Mouse (Mus musculus) CD4-positive, CD25-positive, alpha-beta regulatory T cell, adult 2 months (primary cell): ENCODE measurements around the gene Ewsr1.
"Not testable (repeated sequence)": the region's sequence is repeated elsewhere in the genome, so short reads cannot be mapped to it uniquely, and the experiment has no call there.

ENCODE experiments used
- DNase-seq: peaks from one replicate; pipeline ENCODE4 v3.0.0-alpha.2; 2012; ENCODE audit warnings: low read depth, low spot score

Ewsr1 gene

DNA sequence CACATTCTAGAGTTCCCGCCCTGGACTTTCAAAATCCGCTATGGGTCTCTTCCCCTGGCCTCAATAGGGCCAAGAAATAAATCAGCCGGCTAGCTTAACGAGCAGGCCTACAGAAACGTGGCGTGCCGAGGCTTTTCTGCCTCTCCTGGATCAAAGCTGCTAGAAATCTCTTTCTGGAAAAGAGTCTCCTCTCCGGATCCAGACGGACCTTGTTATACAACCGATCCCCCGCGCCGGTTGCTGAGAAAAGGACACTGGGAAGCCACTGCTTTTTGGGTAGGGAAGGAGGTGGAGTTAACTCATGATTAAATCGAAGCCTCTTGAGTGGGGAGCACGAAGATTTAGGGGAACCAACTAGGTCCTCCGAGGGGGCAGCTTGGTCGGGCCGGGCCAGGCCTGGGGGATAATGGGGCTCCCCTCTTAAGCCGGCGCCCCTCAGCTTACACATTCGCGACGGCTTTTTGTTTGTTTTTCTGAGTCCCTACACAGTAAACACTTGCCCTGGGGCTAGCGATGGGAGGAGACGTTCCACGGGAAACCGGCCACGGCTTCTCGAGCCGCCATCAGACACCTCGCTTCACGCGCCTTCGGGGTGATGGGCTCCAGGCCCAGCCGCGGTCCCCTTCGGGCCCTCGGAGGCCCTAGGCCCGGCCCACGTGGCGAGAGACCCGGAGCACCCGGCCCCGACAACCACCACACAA lies 881 bp downstream of the Ewsr1 start:
- DNase-seq = no peak

GRCm38 (mm10) chr11:5096480-5097020 lies 2.5 kb downstream of the Ewsr1 start:
- DNase-seq = no peak

DNA sequence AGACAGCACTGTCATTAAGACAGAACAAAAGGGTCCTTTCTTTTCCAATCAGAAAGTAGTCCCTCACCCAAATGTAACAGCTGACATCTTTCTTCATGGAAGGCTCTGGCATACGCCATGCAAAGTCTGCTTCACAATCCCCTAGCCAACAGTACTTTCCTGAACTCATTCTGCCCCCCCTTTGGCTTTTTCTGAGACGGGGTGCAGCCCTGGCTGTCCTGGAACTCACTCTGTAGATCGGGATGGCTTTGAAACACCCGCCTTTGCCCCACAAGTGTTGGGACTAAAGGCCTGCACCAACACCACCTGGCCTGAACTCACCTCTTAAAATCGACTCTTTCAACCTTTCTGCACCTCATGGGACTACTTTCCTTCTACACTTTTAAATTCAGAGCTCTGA lies 3.2 kb downstream of the Ewsr1 start:
- DNase-seq = no peak

DNA sequence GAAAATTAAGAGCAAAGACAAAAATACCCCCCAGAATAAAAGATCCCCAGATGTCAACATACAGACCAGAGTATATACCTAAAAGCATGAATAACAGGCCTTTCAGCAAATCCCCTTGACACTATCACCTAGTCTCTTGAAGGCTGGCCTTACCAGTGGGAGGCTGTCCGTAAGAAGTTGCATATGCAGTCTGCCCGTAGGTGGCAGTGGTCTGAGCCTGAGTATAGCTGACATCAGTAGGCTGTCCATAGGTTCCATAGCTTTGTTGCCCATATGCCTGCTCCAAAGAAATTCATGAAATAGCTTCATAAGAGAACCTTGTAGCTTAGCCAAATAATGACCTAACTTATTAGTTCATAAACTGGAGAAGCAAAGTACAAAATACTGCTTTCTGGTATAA lies 7.4 kb downstream of the Ewsr1 start:
- DNase-seq = peak; percentile 32

GRCm38 (mm10) chr11:5089147-5089546 lies 9.9 kb downstream of the Ewsr1 start:
- no peak for DNase-seq

- DNase-seq = not testable (repeated sequence)
Observed at GRCm38 (mm10) chr11:5076843-5077242, 22.2 kb downstream of the Ewsr1 start.

DNA sequence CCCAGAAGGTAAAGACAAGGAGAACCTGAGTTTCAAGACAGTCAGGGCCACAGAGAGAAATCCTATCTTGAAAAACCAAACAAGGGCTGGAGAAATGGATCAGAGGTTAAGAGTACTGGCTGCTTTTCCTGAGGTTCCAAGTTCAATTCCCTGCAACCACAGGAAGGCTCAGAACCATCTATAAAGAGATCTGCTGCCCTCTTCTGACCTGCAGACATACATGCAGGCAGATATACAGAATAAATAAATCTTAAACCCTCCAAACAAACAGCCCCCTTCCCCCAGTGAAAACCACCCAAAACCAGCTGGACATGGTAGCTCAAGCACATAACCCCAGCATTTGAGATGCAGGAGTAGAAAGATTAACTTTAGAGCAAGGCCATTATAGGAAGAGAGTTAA lies 23.3 kb downstream of the Ewsr1 start:
- DNase-seq = no peak

GRCm38 (mm10) chr11:5074882-5075281 lies 24.2 kb downstream of the Ewsr1 start:
- peak; percentile 56 for DNase-seq

GRCm38 (mm10) chr11:5068126-5068971 lies 30.7 kb downstream of the Ewsr1 start:
- no peak for DNase-seq

DNA sequence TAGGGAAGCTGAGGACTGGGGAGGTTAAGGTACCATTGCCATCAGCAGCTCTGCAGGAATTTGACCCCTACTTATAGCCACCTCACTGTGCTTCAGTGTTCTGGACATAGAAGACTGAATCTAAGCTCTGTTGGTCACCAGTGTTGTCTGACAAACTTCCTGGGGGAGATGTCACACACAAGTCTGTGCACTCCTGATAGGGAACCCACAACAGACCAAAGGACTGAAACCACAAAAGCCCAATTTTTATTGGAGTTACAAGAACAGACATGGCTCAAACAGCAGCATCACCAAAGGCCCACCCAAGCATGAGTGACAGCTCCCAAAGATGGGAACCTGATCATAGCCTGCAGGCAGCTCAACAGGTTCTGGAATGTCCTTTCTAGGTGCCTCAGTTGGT lies 32.0 kb downstream of the Ewsr1 start:
- no peak for DNase-seq

- DNase-seq = peak; percentile 69
Observed at GRCm38 (mm10) chr11:5065056-5065821, 33.8 kb downstream of the Ewsr1 start, which contains the start of gene Gas2l1. Gene Gas2l1 (minus strand): TSS chr11:5065327.

DNA sequence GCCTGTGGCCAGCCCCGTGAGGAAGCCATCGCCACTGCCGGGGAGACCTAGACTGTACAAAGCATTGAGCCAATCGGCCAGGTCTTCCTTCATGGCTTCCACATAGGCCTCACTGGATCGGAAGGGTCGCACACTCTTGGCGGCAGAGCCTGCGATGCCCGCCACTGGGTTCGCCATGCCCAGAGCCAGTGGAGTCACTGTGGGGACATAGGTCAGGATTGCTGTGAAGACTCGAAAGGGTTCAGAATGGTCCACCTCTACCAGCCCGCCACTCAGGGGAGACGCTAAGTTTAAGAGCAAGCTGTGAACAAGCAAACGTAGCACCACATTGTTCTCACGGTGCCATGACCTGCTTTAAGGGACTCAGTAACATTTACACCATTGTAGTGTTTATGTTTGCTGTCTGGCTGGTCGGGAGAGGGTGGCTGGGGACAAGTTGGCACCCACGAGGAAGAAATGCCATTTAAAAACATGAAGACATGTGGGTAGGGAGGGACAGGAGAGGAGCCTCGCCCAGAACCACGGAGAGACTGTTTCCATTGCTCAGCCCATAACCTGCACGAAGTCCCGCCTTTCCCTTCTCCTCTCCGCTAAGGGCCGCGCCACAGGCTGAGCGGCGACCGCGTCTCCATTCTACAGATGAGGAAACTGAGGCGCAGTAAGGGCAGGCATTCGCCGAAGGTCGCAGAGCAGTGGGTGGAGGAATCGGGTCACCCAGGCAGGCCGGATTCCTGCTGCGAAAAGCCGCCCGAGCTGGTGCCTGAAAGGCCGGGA lies 34.6 kb downstream of the Ewsr1 start:
- peak; percentile 55 for DNase-seq

DNA sequence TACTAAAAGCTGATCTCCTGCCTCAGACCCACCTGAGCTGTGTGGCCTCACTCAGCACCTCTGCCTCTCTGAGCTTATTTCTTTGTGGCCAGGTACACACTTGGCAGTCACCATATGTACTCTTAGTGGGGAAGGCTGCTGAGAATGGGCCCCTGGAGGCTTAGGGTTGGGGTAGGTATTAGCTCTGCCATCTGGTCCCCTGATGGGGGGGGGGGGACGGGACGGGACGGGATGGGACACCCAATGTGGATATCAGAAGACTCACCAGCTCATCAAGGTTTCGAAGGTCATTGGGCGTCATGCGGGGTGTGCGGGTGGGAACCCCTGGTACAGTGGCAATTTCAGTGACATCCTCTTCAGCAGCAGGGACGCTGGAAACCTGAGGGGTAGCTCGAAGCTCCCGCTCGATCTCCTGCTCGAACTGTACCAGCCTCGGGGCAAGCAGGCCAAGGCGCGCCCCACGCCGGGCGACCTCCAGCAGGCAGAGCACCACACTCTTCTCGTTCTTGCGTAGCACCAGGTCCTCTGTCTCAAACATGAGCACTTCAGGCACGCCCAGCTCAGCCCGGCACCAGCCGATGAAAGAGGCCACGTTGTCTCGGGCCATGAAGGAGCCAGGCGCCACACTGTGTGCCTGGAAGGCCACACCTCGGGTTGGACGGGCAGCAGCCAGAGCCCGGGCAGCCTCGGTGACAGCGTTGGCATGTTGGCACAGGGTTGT lies 35.3 kb downstream of the Ewsr1 start:
- peak; percentile 14 for DNase-seq

GRCm38 (mm10) chr11:5062860-5063505 lies 36.1 kb downstream of the Ewsr1 start:
- DNase-seq = peak; percentile 17

DNA sequence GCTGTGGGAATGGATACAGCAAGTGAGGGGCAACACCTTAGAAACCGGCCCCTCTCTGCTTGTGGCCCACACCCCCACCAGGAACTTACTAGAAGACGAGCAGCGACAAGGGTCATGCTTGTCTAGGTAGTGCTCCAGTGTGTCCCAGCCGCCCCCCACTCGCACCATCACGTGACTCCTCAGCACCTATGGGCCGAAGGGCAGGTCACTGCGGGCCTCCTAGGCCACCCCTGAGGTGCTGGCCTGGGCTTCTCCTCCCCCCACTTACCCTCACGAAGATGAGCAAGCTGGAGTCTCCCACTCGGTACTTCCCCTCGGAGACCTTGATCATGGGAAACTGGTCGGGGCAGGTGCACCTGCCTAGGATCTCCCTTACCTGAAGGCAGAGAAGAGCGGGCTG lies 36.7 kb downstream of the Ewsr1 start:
- DNase-seq = peak; percentile 40

- peak; percentile 87 for DNase-seq
Observed at GRCm38 (mm10) chr11:5061413-5062139, 37.5 kb downstream of the Ewsr1 start.

GRCm38 (mm10) chr11:5060756-5061412 lies 38.2 kb downstream of the Ewsr1 start:
- DNase-seq = peak; percentile 11

DNA sequence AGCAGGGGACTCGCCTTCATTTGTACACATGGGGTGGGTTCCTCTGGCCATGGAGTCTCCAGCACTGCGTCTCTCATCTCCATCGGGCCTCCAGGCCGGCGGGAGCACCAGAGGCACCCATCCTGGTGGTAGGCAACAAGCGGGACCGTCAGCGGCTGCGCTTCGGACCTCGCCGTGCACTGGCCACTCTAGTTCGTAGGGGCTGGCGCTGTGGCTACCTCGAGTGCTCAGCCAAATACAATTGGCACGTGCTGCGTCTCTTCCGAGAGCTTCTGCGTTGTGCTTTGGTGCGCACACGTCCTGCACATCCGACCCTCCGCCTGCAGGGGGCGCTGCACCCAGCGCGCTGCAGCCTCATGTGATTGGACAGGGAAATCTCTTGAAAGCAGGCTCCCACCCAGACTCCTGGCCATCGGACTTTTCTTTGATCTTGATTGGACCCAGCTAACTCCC lies 39.3 kb downstream of the Ewsr1 start:
- DNase-seq = peak; percentile 76

GRCm38 (mm10) chr11:5059230-5059629 lies 39.8 kb downstream of the Ewsr1 start:
- DNase-seq = no peak
